Mouse (Mus musculus) limb, embryonic 15.5 days (tissue): ENCODE results near the gene Fam171b. TPM values are rescaled to one million over a fixed set of nuclear protein-coding genes. Genes with fewer than 3 reads are reported as not detected.

Source experiments
- ATAC-seq: fragments of 200-750 bp; cut with Nextera tagmentation; 2 replicates; pipeline ENCODE4 v1.8.0; 2017; ENCODE audit warnings: low read depth, moderate TSS enrichment; ENCODE audit not compliant: insufficient number of reproducible peaks, low FRiP score, low TSS enrichment
- H3K27ac ChIP-seq: fragments of 300-500 bp; sonication (generic); 2 replicates; pipeline ENCODE4 v1.5.1; 2015; ENCODE audit warnings: moderate library complexity, mild to moderate bottlenecking, inconsistent platforms
- H3K27me3 ChIP-seq: fragments of 300-500 bp; sonication (generic); 2 replicates; pipeline ENCODE4 v1.6.1; 2015; ENCODE audit warnings: inconsistent platforms
- H3K36me3 ChIP-seq: fragments of 300-500 bp; sonication (generic); 2 replicates; pipeline ENCODE4 v1.6.1; 2015; ENCODE audit warnings: inconsistent platforms
- H3K4me1 ChIP-seq: fragments of 300-500 bp; sonication (generic); 2 replicates; pipeline ENCODE4 v1.6.1; 2015; ENCODE audit warnings: inconsistent platforms
- H3K4me2 ChIP-seq: fragments of 300-500 bp; sonication (generic); 2 replicates; pipeline ENCODE4 v1.6.1; 2015; ENCODE audit warnings: mild to moderate bottlenecking, inconsistent platforms
- H3K4me3 ChIP-seq: fragments of 300-500 bp; sonication (generic); 2 replicates; pipeline ENCODE4 v1.5.1; 2015; ENCODE audit warnings: mild to moderate bottlenecking, inconsistent platforms
- H3K9ac ChIP-seq: fragments of 300-500 bp; sonication (generic); 2 replicates; pipeline ENCODE4 v1.6.1; 2015; ENCODE audit warnings: inconsistent platforms
- H3K9me3 ChIP-seq: fragments of 300-500 bp; sonication (generic); 2 replicates; pipeline ENCODE4 v1.6.1; 2016; ENCODE audit warnings: inconsistent platforms
- WGBS: fragments of 180-500 bp; shearing (Covaris S2); methylation state at CpG from one replicate; pipeline ENCODE4 v1.1.7; 2015; 5-methylcytosine and 5-hydroxymethylcytosine counted together
- polyA plus RNA-seq: library from polyadenylated mRNA; unstranded; fragments of >200 nt; fragmentation: Nextera tagmentation; extraction: Ambion mirVana; gene quantifications from 2 replicates; pipeline ENCODE4 v1.2.1, GENCODE M21; 2015

The Fam171b gene
- polyA plus RNA-seq, 1 experiment from 2014 or later: 13.3 TPM

DNA sequence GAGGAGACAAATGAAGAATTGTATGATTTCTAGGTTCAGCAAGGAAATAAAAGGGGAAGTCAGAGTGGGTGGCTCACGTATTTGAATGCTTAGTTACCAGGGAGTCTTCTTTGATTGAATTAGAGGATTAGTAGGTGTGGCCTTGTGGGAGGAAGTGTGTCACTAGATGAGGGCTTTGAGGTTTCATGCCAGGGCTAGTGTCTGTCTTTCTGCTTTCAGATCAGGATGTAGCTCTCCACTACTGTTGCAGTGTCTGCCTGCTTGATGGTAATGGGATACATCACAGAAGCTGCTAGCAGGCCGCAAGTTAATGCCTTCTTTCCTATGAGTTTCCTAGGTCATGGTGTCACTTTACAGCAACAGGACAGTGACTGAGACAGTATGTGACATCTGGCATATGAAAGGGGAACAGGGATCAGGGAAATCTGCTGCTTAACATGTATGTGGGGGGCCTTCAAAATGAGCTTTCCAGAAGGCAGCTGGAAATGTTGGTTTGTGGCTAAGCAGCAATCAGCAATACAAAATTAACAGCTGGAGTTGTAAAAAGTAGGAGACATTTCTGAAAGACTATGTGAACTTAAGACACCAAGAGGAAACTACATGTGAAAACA lies 117.1 kb downstream of the Fam171b start:
- Histone ChIP-seq H3K4me3 (no peak overlapping the region), H3K4me2 (no peak overlapping the region), H3K9ac (no peak overlapping the region), H3K27ac (no peak overlapping the region), H3K27me3 (no peaks in the 10 kb centered on the region), H3K36me3 (no peaks in the 10 kb centered on the region), H3K9me3 (no peaks in the 10 kb centered on the region), H3K4me1 (no peaks in the 10 kb centered on the region)
- WGBS: 42% methylated on average over 2 of the region's 2 CpGs
- ATAC-seq: no peak

Other genes starting within 250 kb of the Fam171b start
- 118 and 120 TPM in 2 replicates for gene Zc3h15, start 168.2 kb upstream of the Fam171b start, polyA plus RNA-seq
- 62.8 and 70.7 TPM in 2 replicates for gene Itgav, start 88.2 kb upstream of the Fam171b start, polyA plus RNA-seq
- not detected in 2 replicates for gene Zswim2, start 128.6 kb downstream of the Fam171b start, polyA plus RNA-seq
- gene Gm13698, start 143.1 kb downstream of the Fam171b start, polyA plus RNA-seq: not detected in 2 replicates
- gene Gm13693, start 148.9 kb downstream of the Fam171b start, polyA plus RNA-seq: not detected in 2 replicates
- not detected in 2 replicates for gene Gm13695, start 154.7 kb downstream of the Fam171b start, polyA plus RNA-seq
- gene Gm13696, start 160.5 kb downstream of the Fam171b start, polyA plus RNA-seq: not detected in 2 replicates
- not detected in 2 replicates for gene Gm13694, start 166.3 kb downstream of the Fam171b start, polyA plus RNA-seq
- gene Gm13697, start 172.1 kb downstream of the Fam171b start, polyA plus RNA-seq: not detected in 2 replicates
- not detected in 2 replicates for gene Gm13691, start 177.9 kb downstream of the Fam171b start, polyA plus RNA-seq